Mouse (Mus musculus) liver, postnatal 0 days (tissue): ENCODE measurements around the gene Ntng2.

Source experiments
- CTCF ChIP-seq: sonication (generic); IDR thresholded peaks from 2 replicates; pipeline ENCODE4 v1.5.1; 2016; ENCODE audit warnings: antibody characterized with exemption, low read depth
- EP300 ChIP-seq: IDR thresholded peaks from 2 replicates; pipeline ENCODE4 v1.6.1; 2016; ENCODE audit warnings: antibody characterized with exemption, low read depth, mild to moderate bottlenecking

- TF ChIP-seq CTCF (no peak), EP300 (no peak)
Measured at GRCm38 (mm10) chr2:29179810-29180209, 73.0 kb downstream of the Ntng2 start.
